Mouse (Mus musculus): ENCODE measurements around the gene Clk3. TPM values are rescaled to one million over a fixed set of nuclear protein-coding genes. Genes with fewer than 3 reads are reported as not detected.

The Clk3 gene
- polyA plus RNA-seq (2011; ENCODE audit: insufficient read depth, insufficient read length, low replicate concordance, missing spikeins) = 148 and 149 TPM in 2 replicates

DNA sequence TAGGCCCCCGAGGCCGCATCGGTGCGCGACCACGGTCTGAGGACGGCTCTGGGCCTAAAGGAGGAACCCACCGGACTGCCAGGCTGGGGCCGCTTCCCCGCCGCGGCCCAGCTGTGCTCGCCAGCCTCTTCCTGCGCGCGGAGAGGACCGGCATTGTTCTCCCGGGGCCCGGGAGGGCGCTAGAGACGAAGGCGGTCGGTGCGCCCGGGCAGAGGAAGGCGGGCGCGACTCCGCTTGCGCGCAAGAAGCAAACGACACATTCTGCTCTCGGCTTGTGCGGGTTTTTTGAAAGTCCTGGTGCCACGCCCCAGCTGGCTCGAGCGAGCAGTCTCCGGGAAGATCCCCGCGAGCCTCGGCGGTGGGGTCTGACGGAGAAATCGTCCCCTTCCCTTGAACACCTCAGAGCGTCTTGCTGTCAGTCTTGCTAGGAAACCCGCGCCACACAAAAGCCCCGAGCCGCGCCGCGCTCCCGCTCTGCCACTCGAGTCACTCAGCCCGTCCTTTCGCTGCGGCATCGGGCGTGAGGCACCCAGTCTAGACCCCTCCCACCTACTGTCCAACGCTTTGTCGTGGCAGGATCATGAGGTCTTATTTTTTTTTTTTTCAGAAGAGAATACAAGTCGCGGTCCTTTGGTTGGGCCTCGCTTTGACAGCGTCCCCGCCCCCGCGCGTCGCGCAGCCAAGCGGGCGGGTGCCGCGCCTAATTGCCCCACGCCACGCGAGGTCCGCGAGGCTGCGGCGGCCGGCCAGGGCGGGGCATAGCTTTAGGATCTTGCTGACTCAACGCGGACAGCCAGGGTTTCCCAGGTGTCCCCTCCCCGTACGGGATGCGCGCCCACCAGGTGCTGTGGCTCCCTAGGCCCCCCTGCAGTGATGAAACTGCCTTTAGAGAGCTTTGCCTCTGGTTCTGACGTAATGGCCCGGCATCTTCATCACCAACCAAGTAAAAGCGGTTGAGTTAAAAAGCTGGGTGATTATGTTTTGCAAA lies at the start of gene Clk3:
Gene Clk3 (minus strand): TSS at position 497 of the 988 bp plus-strand sequence.
- peaks cover 7% of the 10 kb centered on the region; the same call in 1 of the 2 replicates for H3K4me1 ChIP-seq (ENCODE audit: control insufficient read depth, insufficient read depth, low read length)
- under 1% methylated on average over 92 of the region's 93 CpGs for WGBS
- H3K27ac ChIP-seq (ENCODE audit: control insufficient read depth, insufficient read depth, low read depth, low read length, poor library complexity) = peak within 1 kb of the TSS; percentile 99
- TF ChIP-seq CTCF (IDR thresholded peaks at IDR 0.05; ENCODE audit: control insufficient read depth, insufficient read depth, low read length) (no peak), POLR2A (IDR thresholded peaks at IDR 0.05; ENCODE audit: borderline replicate concordance, control insufficient read depth, low read depth, low read length) (peak; percentile 37; the same call in 1 of the 2 replicates)
- H3K4me3 ChIP-seq (replicated peaks; ENCODE audit: control insufficient read depth, low read depth, low read length) = peak within 1 kb of the TSS; percentile 98

DNA sequence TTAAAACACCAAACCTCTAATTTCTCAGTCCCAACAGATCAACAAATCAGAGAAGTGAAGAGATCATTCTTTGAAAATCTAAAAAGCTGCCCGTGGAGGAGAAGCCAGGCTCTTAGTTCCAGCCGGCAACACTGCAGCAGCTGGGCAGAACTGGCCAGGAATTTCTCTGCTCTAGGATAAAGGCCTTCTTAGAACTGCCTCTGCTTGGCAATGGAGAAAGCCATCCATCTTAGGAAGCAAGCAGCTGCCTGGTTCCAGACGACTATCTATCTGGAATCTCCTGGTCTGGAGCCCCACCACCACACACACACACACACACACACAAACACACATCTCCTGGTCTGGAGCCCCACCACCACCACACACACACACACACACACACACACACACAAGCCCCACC lies 49.2 kb upstream of the Clk3 start:
- H3K4me3 ChIP-seq (replicated peaks; ENCODE audit: control insufficient read depth, low read depth, low read length) = no peak overlapping the region
- WGBS = 73% methylated on average over 3 of the region's 3 CpGs
- TF ChIP-seq POLR2A (IDR thresholded peaks at IDR 0.05; ENCODE audit: borderline replicate concordance, control insufficient read depth, low read depth, low read length) (no peak), CTCF (IDR thresholded peaks at IDR 0.05; ENCODE audit: control insufficient read depth, insufficient read depth, low read length) (no peak)

DNA sequence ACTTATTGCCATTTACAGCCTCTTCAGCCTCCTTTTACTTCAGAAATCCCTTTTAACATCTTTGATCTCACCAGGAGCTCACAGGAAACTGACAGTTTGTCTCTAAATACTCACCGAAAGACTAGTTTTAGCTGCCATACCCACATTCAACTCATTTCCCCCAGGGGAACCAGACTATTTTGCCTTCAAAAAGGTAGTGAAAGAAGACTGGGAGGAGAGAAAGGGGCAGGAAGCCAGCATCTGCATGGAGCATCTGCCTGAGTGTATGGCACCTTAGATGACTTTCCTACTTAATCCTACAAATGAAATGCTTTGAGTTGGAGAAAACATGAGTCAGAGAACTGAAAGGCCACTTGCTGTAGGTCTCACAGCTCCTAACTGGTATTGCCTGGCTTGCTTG lies 48.4 kb upstream of the Clk3 start:
- Histone ChIP-seq H3K4me1 (ENCODE audit: control insufficient read depth, insufficient read depth, low read length) (peaks cover 3% of the 10 kb centered on the region), H3K4me3 (replicated peaks; ENCODE audit: control insufficient read depth, low read depth, low read length) (no peak overlapping the region), H3K27ac (ENCODE audit: control insufficient read depth, insufficient read depth, low read depth, low read length, poor library complexity) (no peak overlapping the region)
- TF ChIP-seq POLR2A (IDR thresholded peaks at IDR 0.05; ENCODE audit: borderline replicate concordance, control insufficient read depth, low read depth, low read length) = no peak
- TF ChIP-seq CTCF (IDR thresholded peaks at IDR 0.05; ENCODE audit: control insufficient read depth, insufficient read depth, low read length) = no peak
- 49% methylated on average over 1 of the region's 1 CpGs for WGBS

More for the DNA sequence above, 49.2 kb upstream of the Clk3 start:
- Histone ChIP-seq H3K4me1 (ENCODE audit: control insufficient read depth, insufficient read depth, low read length) (peaks cover 3% of the 10 kb centered on the region), H3K27ac (ENCODE audit: control insufficient read depth, insufficient read depth, low read depth, low read length, poor library complexity) (no peak overlapping the region)

DNA sequence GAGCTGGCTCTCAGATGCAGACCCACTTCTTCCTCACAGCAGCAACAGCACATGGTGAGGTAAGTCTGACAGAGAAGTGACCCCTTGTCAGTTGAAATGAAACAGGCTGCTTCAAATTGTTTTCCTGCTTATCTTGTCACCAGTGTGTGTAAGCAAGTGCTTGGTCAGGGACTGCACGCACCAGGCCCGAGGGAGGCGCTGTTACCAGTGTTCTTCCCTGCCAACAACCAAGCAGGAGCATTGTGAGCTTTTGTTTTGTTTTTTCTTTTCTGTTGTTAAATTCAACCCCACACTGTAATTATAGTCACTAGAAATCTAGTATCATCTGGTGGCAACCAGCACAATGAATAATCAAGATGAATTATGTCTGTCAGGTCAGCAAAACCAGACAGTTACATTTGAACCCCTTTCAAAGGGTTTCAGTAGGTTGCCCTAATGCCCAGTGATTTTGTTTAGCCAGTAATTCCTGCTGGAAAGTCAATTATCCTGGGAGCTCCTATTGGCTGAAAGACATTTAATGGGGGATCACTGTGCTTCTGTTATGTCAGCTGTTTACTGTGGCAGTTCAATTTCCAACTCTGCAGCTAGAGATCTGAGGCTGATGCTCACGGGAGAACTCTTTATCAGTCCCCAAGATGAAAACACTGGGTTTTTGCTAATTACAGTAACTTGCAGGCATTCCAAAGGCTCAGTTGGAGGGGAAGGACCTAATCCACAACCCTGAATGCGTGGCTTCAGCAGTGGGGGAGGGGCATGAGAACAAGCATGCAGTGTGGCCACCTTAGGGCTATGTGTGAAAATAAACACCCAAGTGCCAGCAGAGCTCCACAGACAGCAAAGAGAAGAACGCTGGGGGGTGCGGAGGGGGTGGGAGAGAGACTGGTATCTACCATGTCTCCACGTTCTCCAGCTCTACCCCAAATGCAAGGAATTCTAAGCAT lies 46.4 kb upstream of the Clk3 start:
- no peak overlapping the region for H3K27ac ChIP-seq (ENCODE audit: control insufficient read depth, insufficient read depth, low read depth, low read length, poor library complexity)
- H3K4me1 ChIP-seq (ENCODE audit: control insufficient read depth, insufficient read depth, low read length) = peaks cover 3% of the 10 kb centered on the region
- WGBS = 81% methylated on average over 8 of the region's 8 CpGs
- H3K4me3 ChIP-seq (replicated peaks; ENCODE audit: control insufficient read depth, low read depth, low read length) = no peak overlapping the region
- TF ChIP-seq CTCF (IDR thresholded peaks at IDR 0.05; ENCODE audit: control insufficient read depth, insufficient read depth, low read length) (no peak), POLR2A (IDR thresholded peaks at IDR 0.05; ENCODE audit: borderline replicate concordance, control insufficient read depth, low read depth, low read length) (no peak)

DNA sequence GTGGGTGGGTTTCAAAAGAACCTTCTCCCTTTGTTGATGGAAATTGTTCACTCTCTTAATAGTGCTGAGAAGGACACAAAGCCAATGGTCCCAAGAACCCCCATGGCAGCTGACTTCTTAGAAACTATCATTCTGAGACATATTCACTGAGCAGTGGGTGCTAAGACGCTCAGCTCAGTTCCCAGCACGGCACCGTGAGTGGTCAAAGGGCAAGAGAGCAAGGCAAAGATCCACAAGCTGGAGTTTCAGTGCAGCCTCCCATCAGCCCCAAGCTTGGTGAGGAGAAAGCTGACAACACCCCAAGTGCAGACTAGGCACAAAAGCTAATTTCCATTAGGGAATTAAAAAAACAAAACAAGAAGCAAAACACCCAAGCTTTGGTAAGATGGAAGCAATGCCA lies 45.0 kb upstream of the Clk3 start:
- peaks cover 6% of the 10 kb centered on the region for H3K4me1 ChIP-seq (ENCODE audit: control insufficient read depth, insufficient read depth, low read length)

DNA sequence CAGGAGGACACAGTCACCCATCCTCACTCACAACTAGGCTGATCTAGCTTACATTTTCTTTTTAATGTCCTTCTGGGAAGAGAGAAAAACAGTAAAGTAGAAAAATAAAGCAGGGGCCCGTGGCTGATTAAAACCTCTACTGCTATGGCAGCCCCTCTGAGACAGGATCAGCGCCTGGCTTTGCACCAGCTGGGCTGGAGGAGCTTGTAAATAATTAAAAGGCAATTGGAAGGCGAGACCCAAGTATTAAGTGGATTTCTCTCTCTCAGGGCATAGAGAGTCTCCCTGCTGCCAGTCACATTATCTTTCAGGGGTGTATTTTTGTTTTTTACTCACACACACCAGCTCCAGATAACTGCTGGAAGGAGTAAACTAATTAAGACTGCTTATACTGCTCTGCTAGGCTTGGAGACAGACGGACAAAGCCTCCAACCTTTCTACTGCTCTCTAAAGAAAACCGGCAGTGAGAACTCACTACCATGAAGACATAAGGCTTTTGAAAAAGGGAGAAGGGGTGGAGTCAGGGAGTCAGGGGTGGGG lies 43.2 kb upstream of the Clk3 start:
- no peak overlapping the region for H3K27ac ChIP-seq (ENCODE audit: control insufficient read depth, insufficient read depth, low read depth, low read length, poor library complexity)
- H3K4me3 ChIP-seq (replicated peaks; ENCODE audit: control insufficient read depth, low read depth, low read length) = no peak overlapping the region
- H3K4me1 ChIP-seq (ENCODE audit: control insufficient read depth, insufficient read depth, low read length) = peaks cover 3% of the 10 kb centered on the region
- 85% methylated on average over 5 of the region's 5 CpGs for WGBS
- TF ChIP-seq POLR2A (IDR thresholded peaks at IDR 0.05; ENCODE audit: borderline replicate concordance, control insufficient read depth, low read depth, low read length) (no peak), CTCF (IDR thresholded peaks at IDR 0.05; ENCODE audit: control insufficient read depth, insufficient read depth, low read length) (no peak)

More for the DNA sequence above, 45.0 kb upstream of the Clk3 start:
- Histone ChIP-seq H3K27ac (ENCODE audit: control insufficient read depth, insufficient read depth, low read depth, low read length, poor library complexity) (no peak overlapping the region), H3K4me3 (replicated peaks; ENCODE audit: control insufficient read depth, low read depth, low read length) (no peak overlapping the region)
- TF ChIP-seq POLR2A (IDR thresholded peaks at IDR 0.05; ENCODE audit: borderline replicate concordance, control insufficient read depth, low read depth, low read length) = no peak
- 82% methylated on average over 3 of the region's 3 CpGs for WGBS

DNA sequence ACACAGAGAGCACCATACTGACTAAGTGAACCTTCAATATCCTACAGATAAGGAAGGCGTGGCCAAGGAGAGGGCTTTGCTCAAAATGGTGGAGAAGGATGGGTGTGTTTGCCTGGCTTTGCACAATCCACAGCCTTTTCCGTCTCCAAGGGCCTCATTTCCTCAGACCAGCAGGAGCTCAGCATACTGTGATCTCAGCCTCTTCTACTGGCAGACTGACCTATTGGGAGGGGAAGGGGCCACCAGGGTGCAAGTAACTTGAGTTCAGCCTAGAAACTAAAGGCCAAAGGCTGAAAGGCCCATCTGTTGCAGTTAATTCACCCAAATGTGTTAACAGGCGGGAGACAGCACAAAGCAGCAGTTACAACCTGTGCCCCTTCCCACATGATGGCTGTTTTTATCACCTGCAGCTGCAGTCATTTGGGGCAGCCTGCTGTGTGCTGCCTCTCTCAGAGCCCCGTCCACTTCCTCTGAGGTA lies 41.6 kb upstream of the Clk3 start:
- 57% methylated on average over 4 of the region's 4 CpGs for WGBS
- TF ChIP-seq CTCF (IDR thresholded peaks at IDR 0.05; ENCODE audit: control insufficient read depth, insufficient read depth, low read length) (no peak), POLR2A (IDR thresholded peaks at IDR 0.05; ENCODE audit: borderline replicate concordance, control insufficient read depth, low read depth, low read length) (no peak)
- Histone ChIP-seq H3K4me3 (replicated peaks; ENCODE audit: control insufficient read depth, low read depth, low read length) (no peak overlapping the region), H3K4me1 (ENCODE audit: control insufficient read depth, insufficient read depth, low read length) (peaks cover 3% of the 10 kb centered on the region), H3K27ac (ENCODE audit: control insufficient read depth, insufficient read depth, low read depth, low read length, poor library complexity) (no peak overlapping the region)

Data from bone marrow, adult 2 months (tissue).